Mouse (Mus musculus) cerebellum, adult 9-10 months (tissue): ENCODE data around the gene Lsm3.
"Not testable (repeated sequence)": the region's sequence is repeated elsewhere in the genome, so short reads cannot be mapped to it uniquely, and the experiment has no call there.

ENCODE experiments used
- DNase-seq: peaks from one replicate; pipeline ENCODE4 v3.0.0; 2022

Lsm3 gene

GRCm38 (mm10) chr6:91515545-91516449 lies at the start of gene Lsm3, which contains the start of gene Xpc:
TSS of gene Lsm3 (plus strand) at chr6:91515928.
TSS of gene Xpc (minus strand) at chr6:91515888.
- peak; percentile 99 for DNase-seq

GRCm38 (mm10) chr6:91467106-91467505 lies 48.6 kb upstream of the Lsm3 start:
- no peak for DNase-seq

GRCm38 (mm10) chr6:91470712-91471111 lies 45.0 kb upstream of the Lsm3 start:
- DNase-seq: no peak

- not testable (repeated sequence) for DNase-seq
Observed at GRCm38 (mm10) chr6:91471427-91471826, 44.3 kb upstream of the Lsm3 start.

- DNase-seq: peak; percentile 55
Observed at GRCm38 (mm10) chr6:91472319-91472718, 43.4 kb upstream of the Lsm3 start.

- DNase-seq: peak; percentile 99
Observed at GRCm38 (mm10) chr6:91472868-91473804, 42.6 kb upstream of the Lsm3 start, which contains the start of the genes Chchd4 and Tmem43. TSS of gene Chchd4 (minus strand) at chr6:91473546. TSS of gene Tmem43 (plus strand) at chr6:91473703.

- DNase-seq: peak; percentile 60
Observed at GRCm38 (mm10) chr6:91473805-91474440, 41.8 kb upstream of the Lsm3 start.

- DNase-seq: no peak
Observed at GRCm38 (mm10) chr6:91474441-91475190, 41.1 kb upstream of the Lsm3 start.

- DNase-seq: no peak
Observed at GRCm38 (mm10) chr6:91476541-91476940, 39.2 kb upstream of the Lsm3 start.

GRCm38 (mm10) chr6:91483371-91483770 lies 32.4 kb upstream of the Lsm3 start:
- DNase-seq: no peak

- no peak for DNase-seq
Observed at GRCm38 (mm10) chr6:91486736-91487453, 28.8 kb upstream of the Lsm3 start.

- no peak for DNase-seq
Observed at GRCm38 (mm10) chr6:91488496-91489212, 27.1 kb upstream of the Lsm3 start.

- no peak for DNase-seq
Observed at GRCm38 (mm10) chr6:91489872-91490271, 25.9 kb upstream of the Lsm3 start.

GRCm38 (mm10) chr6:91491004-91491403 lies 24.7 kb upstream of the Lsm3 start:
- no peak for DNase-seq

GRCm38 (mm10) chr6:91493053-91493452 lies 22.7 kb upstream of the Lsm3 start:
- no peak for DNase-seq

GRCm38 (mm10) chr6:91494526-91494925 lies 21.2 kb upstream of the Lsm3 start:
- DNase-seq: no peak

- DNase-seq: no peak
Observed at GRCm38 (mm10) chr6:91503302-91503701, 12.4 kb upstream of the Lsm3 start.

GRCm38 (mm10) chr6:91506036-91506435 lies 9.7 kb upstream of the Lsm3 start:
- no peak for DNase-seq

- DNase-seq: no peak
Observed at GRCm38 (mm10) chr6:91508041-91508440, 7.7 kb upstream of the Lsm3 start.

GRCm38 (mm10) chr6:91509326-91509725 lies 6.4 kb upstream of the Lsm3 start:
- DNase-seq: peak; percentile 51

- no peak for DNase-seq
Observed at GRCm38 (mm10) chr6:91510211-91510610, 5.5 kb upstream of the Lsm3 start.
